Mouse (Mus musculus) testis, postnatal 10 days (tissue): ENCODE measurements at regions not wholly inside any gene's neighbourhood (a gene's known extent, or its start where the extent isn't known, plus 50 kb on each side); places are given as distances from the start of the nearest gene placed in this dataset.
A peak's percentile ranks its signal among the peaks of the same experiment; 100 is the strongest.

Source experiments
- DNase-seq: peaks from one replicate; pipeline ENCODE4 v3.0.0; 2021; ENCODE audit warnings: low spot score

GRCm38 (mm10) chr8:46898697-46899445 is 87.8 kb upstream of the Enpp6 start:
- DNase-seq = no peak

DNA sequence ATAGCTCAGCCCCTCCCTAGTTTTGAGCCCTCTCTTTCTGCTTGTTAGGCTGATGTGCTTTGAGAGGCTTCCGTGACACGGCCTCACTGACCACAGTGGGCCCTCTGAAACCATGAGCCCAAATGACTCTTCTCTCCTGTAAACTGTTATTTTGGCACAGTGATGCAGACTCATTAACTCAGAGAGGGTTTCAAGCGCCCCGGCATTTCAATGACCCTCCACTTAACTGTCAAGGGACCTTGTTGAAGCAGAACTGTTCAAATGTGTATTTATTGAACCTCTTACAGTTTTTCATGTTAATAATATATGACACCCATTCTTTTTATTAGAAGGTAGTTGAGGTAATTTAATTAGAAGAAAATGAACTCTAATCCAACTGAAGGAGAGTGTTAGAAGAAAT is 85.9 kb upstream of the Enpp6 start:
- DNase-seq = no peak

GRCm38 (mm10) chr8:46904731-46905130 is 82.0 kb upstream of the Enpp6 start:
- DNase-seq = no peak

DNA sequence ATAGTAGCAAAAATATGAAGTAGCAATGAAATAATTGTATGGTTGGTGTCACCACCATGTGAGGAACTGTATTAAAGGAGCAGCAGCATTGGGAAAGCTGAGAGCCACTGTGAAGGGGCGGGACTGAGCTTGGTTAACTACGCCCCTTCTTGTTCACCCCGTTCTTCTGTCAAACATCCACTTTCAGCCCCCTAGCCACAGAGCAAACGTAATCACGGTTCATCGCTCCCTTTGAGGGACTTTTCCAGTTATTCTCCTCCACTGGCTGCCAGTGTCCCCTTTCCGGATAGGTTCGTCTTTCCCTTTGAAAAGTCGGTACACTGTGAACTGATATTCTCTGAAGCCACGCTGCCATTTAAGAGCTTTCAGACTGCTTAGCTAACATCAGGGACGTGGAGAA is 79.3 kb upstream of the Enpp6 start:
- DNase-seq = peak; percentile 36

DNA sequence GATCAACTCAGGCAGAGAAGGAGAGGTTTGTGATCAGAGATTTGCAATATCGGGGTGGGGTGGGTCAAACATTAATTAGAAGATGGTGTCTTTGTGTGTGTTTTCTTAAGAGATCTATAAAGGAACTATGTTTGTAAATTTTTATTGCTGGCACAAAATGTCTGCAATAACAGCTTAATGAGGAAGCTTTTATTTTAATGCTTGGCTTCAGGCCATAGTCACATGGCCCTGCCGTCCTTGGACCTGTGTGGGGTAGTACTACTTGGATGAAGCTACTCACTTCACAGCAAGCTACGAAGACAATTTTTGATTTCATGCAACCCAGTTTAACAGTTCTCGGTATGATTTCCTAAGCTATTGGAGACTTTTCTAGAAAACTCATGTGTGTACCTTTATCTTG is 78.5 kb upstream of the Enpp6 start:
- peak; percentile 33 for DNase-seq

DNA sequence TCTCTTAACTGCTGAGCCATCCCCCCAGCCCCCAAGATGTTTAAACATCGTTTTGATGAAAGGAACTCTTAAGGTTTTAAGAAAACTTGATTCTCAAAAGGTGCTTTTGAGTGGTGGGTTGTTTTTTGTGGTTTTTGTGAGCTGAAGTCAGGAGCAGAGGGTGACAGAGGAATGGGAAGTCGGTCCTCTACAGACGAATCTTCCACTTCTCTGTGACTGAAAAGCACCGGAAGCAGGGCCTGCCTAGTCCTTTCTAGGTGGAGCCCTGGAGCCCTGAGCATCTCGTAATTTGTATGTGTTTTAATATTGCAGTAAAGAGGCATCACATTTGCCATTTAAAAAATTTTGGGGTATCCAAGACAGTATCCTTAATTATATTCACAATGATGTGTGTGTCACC is 72.7 kb upstream of the Enpp6 start:
- DNase-seq = peak; percentile 17

DNA sequence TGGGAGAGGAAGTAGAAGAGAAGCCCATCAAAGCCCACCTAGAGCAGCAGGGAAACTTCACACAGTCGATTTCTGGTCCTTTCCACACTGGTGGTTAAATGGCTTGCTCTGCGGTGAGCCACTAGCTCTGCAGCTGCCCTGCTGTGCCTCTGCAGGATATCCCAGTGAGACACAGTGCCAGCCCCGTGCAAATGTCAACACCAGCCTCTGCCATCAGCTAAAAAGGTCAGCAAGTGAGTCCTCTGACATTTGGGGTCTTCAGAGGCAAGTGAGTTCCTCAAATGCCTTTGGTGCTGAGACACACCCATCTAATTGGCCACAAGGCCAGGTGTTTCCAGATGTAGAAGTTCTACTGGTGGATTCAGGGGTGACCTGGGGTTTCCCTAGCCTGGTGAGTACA is 66.6 kb upstream of the Enpp6 start:
- no peak for DNase-seq

DNA sequence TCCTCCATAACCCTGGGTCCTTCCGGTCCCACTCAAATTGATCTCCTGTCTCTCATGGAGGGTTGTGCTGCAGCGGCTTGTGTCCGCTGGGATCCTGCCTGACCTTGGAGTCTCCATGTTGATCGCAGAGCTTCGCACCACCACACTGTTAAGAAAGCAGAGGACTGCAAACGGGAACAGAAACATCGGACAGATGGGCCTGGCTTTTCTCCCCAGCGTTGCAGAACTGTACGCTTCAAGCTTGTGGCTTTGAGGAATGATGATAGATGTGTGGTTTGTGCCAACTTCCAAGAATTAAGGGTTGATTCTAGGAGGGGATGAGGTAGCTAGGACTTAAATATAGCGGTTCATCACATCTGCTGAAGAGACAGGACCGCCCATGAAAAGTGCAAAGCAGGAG is 65.6 kb upstream of the Enpp6 start:
- no peak for DNase-seq

DNA sequence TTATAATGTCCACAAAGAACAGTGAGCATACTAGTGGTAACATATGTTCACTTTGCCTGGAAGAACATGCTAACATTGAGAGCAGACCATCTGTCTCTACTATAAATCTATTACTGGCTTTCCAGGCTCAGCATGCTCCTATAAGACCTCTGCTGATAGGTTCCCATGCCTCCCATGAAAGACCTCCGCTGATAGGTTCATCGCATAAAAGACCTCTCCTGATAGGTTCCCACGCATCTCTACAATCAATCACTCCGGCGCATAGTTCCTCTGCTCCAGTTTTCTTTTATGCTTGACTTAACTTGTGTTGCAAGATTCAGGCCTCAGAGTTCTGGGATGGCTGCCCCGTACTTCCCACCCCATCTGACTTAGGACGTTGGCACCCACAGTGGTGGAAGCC is 65.1 kb upstream of the Enpp6 start:
- no peak for DNase-seq

GRCm38 (mm10) chr8:46924787-46925548 is 61.7 kb upstream of the Enpp6 start:
- DNase-seq = no peak

- no peak for DNase-seq
These were observed 58.0 kb upstream of the Enpp6 start for GRCm38 (mm10) chr8:46928718-46929117.

DNA sequence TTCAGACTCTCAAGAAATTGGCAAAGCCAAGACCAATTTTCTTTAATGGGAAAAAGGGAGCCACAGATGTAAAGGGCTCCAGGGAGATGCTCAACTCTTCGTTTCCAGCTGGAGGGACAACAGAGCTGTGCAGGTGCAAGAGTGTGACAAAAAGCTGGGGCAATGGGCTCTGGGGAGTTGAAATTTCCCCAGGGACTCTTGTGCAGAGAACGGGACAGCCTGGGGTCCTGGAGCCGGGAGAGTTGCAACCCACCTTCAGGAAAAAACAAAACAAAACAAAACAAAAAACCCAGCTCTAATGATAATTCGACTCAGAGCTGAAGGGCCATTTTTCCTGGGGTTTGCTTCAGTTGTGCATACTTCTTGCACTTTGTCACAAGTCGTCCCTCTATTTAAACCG is 57.0 kb upstream of the Enpp6 start:
- DNase-seq = no peak

DNA sequence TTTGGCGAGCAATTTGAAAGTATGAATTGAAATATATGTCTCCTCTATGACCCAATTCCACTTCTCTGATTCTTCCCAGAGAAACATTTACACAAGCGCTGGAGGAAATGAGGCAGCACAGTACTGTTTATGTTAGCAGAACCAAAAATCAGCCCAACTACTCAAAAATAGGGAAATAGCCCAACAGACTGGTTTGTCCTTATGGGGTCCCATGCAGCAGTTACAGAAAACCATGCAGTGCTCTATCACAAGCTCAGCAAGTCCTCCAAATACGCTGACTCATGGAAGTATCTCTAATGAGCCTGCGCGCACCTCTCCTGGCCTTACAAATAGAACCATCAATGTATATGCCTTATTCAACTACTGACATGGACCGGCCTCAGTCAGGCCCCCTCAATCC is 55.4 kb upstream of the Enpp6 start:
- DNase-seq = no peak

- DNase-seq = no peak
These were observed 53.4 kb upstream of the Enpp6 start for GRCm38 (mm10) chr8:46933256-46933655.

DNA sequence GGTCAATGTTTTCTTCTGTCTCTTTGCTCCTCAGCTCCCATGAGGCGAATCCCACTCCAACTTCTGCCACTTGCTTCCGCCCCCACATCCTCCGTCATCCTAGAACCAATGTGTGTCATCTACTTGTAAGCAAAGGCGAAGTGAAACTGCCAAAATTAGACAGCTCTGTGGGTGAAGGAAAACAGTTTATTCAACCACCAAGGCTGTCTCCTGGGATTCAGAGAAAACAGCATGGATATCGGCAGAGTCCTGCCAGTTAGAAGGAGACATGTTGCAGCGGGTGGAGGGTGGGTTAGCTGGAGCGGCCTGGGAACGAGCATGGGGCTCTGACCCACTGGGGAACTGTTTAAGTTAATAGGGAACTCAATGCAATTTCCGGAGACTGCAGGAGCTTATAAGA is 52.4 kb upstream of the Enpp6 start:
- DNase-seq = no peak

DNA sequence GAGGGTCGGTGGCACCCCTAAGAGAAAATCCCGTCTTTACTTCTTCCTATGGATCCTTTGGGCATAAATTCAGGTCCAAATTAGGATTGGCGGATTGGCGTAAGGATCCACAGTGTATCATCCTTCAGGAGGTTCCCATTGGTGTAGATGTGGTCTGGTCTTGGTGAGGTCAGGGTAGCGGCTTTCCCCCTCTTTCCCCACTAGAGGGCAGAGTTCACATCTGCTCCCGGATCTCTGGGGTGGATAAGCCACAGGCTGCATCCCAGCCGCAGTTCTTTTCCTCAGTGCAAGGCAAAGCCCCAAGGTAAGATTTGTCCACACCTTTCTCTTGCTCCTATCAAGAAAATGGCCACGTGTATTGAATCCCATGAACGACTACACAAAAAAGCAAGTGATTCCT is 51.8 kb upstream of the Enpp6 start:
- peak; percentile 52 for DNase-seq

- peak; percentile 39 for DNase-seq
These were observed 50.6 kb upstream of the Enpp6 start for GRCm38 (mm10) chr8:46936039-46936438.
